Mouse (Mus musculus): ENCODE measurements around the gene Ficd. TPM values are rescaled to one million over a fixed set of nuclear protein-coding genes. Genes with fewer than 3 reads are reported as not detected.

Gene Ficd
- total RNA-seq, 4 experiments from 2014 or later, result 10.8 to 12.7 (median 12.2) TPM

DNA sequence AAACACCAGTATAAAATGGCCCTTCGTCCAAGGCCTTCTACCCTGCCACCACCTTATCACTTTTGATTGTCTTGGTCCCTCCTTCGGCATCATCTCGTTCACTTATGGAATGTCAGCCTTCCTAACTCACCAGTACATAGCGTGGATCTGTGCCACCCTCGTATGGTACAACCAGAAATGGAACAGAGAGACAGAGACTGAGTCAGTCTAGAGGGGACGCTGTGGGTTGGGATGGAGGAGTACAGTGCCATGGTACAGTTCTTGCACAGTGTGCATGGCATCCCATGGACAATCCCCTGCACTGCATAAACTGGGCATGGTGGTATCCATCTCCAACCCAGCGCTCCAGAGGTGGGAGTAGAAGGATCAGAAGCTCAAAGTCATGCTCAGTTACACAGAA, 6.9 kb upstream of the Ficd start:
- no peak for DNase-seq (ENCODE audit: low spot score in 2 of 2)

DNA sequence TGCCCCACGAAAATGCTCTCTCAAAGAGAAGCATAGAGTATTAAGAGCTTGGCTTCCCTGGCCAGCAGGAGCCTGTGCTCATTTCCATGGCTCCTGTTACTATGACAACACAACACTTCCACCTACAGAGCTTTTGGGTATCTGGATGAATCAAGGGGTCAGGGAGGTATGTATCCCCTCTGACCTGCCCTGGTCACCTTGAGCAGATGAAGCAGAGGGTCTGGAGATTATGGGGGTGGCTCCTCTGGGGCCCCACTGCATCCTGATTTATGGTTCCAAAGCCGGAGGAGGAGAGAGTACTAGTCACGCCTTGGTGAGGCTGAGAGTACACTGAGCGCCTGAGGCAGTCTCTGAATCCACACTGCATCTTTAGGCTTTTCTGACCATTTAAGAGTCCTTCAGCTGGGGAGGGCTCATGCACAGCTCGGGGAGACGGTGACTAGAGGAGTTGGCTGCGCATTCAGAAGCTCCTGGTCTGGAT, 4.9 kb upstream of the Ficd start:
- no peak for DNase-seq (ENCODE audit: low spot score in 2 of 2)

DNA sequence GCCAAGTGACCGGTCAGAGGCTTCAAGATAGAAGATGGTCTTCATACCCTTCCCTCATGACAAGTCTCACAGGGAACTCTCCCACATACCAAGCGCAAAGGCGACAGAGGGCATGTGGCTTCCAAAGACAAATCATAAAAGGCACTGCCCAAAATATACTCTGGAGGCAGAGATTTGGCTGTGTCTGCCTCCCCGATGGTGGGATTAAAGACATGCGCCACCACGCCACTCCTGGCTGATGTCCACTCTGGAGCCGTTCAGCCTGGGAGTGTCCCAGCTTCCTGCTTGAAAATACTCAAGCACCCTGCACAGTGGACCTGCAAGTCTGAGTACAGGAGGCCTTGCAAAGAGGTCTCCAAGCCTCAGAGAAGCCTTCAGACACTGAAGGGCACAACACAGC, 4.4 kb upstream of the Ficd start:
- no peak for DNase-seq (ENCODE audit: low spot score in 2 of 2)

DNA sequence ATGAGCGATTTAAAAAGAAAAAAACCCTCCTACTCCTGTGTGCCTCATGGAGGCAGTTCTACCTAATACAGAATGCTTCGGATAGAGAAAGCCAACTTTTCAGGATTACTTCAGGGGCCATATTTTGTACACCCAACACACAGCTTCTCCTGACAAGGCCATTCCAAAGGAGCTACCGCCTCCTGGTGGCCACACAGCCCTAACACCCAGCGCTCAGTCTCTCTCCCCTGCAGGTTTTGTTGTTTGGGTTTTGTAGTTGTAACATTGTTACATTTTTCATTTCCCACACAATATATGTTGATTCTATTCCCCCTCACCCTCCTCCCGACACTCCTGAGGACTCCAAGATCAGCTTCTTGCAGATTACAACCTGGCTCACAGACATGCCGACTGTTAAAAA, 3.4 kb upstream of the Ficd start:
- DNase-seq (ENCODE audit: low spot score in 2 of 2), result no peak

DNA sequence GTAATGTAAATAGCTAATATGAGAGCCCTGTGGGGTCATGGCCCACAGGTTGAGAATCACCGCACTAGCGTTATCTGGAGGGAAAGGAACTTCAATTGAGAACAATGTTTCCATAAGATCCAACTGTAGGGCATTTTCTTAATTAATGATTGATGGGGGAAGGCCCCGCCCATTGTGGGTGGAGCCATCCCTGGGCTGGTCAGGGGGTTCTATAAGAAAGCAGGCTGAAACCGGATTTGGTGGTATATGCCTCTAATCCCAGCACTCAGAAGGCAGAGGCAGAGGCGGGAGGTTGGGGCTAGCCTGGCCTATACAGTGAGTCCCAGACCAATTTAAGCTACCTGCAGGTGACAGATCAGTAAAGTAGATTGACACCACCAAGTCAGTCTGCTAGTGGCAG, 1.2 kb upstream of the Ficd start:
- no peak for DNase-seq (ENCODE audit: low spot score in 2 of 2)

DNA sequence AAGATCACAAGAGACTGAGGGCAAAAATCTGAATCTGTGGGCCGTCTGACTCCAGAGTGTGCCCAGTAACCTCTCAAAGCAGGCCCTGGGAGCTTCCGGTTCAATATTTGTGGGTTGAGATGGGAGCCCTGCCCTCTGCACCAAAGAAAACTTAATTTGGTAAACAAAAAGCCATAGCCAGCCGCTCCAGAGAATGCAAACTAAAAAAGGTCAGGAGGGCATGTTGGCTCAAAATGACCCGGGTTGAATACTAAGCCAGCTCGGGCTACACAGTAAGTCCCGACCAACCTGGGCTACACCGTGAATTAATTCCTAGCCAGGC, 619 bp upstream of the Ficd start:
- no peak for DNase-seq (ENCODE audit: low spot score in 2 of 2)

DNA sequence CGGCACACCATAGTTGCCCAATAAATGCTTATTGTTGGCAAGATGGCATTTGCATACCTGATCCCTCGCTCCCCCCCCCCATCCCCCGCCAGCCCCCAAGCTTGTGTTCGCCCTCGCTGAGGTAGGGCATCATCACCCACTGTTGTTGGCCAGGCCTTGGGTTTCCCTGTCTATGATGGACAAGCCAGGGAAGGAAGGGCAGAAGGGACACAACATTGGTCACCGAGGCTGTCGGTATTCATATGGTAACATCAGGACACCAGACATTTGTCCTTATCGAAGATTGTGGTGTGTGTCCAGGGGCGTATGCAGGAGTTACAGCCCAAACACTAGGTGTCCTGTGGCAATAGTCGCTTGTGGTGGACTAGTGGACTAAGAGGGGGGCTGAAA, 505 bp downstream of the Ficd start:
- no peak for DNase-seq (ENCODE audit: low spot score in 2 of 2)

DNA sequence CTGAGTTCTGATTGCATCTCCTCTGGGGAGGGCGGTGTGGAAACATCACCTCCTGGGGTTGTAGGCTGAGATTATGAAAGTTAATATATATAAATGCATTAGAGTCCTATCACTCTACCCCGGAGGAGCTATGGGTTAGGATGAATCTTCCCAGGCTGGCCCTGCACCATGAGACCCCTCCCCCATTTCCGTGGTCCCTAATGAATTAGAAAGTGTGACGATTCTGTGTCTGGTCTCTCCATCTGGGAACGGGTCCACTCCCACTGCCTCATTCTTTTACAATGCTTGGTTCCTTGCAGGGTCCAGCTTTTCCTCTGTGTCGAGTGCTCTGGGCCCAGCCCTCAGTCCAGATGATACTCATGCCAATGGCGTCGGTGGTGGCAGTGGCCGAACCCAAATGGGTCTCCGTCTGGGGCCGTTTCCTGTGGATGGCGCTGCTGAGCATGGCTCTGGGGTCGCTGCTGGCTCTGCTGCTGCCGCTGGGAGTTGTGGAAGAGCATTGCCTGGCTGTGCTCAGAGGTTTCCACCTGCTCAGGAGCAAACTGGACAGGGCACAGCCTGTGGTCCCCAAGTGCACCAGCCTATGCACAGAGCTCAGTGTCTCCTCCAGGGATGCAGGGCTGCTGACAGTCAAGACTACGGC, 1.0 kb downstream of the Ficd start:
- no peak for DNase-seq (ENCODE audit: low spot score in 2 of 2)

DNA sequence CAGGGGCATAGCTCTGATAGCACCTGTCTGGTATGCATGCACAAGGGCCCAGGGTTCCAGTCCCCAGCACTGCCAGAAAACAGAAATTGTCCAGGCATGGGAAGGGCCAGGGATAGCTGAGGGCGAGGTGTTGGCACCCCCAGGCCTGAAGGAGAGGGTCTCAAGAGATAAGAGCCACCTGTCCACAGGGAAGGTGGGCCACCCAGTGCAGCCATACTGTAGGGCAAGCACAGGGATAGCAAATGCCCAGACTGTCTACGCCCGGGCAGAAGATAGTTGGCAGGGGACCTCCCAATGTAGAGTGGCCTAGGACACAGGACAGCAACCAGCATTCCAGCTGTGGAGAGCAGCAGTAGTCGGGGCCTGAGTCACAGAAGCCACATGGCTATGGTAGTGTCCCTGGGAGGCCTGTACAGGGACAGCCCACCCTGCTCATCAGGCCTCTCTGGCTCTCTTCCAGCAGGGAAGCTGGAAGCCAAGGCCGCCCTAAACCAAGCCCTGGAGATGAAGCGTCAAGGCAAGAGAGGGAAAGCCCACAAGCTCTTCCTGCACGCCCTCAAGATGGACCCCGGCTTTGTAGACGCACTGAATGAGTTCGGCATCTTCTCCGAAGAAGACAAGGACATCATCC, 2.1 kb downstream of the Ficd start:
- no peak for DNase-seq (ENCODE audit: low spot score in 2 of 2)

DNA sequence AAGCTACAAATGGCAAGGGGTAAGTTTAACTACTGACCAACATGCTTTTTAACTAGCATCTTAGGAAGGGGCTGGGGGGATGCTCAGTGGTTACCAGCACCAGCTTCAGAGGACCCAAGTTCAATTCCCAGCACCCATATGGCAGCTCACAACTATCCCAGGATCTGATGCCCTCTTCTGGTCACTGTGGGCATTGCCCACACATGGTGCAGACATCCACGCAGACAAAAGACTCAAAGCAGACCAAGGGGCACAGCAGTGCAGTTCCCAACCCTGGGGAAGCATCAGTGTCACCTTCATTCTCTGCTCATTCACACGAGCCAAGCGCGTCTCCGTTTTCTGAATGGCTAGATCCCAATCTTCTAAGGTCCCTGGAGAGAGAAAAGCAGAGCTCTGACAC, 12.0 kb downstream of the Ficd start:
- no peak for DNase-seq (ENCODE audit: low spot score in 2 of 2)

DNA sequence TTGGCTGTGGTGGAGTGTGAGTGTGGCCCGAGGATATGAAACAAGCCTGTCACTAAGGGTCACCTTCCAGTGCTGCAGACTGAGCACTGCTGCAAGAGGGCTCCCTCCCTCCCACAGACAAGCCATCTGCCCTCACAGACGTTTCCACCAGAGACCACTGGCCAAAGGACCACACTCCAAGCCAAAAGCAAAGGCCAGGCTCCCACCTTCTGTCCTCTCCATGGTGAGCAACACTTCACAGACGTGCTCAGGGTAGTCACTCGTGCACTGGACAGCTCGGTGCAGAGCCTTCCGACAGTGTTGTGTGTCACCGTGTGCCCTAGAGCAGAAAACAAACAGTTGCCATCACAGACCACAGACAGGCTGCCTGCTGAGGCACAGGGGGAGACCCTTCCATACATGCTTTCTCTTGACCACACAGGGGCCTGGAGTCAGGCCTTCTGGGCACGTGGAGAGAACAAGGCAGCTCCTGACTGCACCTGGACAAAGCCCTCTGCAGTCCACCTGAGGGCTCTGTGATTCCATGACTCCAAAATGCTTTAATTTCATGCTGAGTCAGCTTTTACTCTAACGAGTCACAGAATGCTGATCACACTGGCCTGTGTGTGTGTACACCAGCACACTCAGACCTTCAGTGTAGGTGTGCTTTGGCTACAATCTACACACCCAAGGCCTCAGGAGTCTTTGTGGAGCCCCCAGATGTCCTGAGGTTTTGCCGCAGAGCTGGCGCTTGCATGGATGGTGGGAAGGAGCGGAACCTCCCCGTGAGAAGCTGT, 13.1 kb downstream of the Ficd start:
- no peak for DNase-seq (ENCODE audit: low spot score in 2 of 2)

DNA sequence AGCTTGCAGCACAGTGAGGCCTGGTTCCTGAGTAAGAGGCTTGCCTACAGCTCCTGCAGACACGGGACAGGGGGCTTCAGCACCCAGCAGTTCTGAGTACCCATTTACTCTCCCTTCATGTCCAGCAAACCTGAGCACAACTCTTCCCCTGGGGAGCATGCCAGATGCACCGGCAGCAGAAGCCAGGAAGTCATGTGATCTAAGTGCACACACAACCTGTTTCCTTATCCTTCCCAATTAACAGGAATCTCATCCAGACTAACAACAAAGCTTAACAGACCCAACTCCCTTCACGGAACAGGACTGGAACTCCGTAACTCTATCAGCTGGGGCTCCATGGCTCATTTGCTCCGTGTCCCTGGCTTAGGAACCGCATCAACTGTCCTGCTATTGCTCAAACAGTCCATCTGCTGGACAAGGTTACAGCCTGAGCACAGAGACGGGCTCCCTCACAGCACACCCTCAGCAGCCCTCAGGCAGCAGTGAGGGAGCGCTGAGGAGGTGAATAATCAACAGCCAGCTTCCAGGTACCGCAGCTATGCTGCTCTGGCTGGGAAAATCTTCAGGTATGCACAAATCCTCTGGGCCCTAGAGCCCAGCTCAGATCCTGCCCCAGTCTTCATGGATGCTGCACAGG, 16.0 kb downstream of the Ficd start:
- no peak for DNase-seq (ENCODE audit: low spot score in 2 of 2)

DNA sequence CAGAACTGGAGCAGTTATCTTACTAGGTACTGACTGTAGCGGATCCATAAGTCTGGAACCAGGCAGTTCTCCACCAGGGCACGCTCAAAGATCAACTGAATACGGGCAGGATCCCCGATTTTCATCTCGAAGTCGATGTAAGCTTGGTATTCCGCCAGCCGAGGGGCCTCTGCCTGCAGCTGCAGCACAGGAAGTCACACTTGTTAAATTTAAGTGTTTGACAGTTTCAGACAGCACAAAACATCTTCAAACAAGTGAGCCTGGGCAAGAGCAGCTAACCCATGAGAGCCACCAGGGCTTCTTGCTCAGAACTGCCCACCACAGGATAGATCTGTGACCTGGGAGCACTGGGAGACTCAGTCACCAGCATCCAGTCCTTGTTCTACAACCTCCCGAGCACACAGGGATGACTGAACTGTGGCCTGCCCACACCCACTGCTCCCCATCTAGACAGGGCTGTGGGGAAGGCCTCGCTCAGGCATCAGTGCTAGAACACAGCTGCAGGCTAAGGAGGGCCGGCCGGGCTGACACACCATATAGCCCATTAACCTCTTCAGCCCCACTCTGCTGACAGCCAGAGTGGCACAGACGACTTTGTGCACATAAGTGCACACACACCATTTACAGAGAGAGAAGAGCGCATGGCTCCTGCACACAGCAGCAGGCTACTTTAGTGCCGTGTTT, 19.9 kb downstream of the Ficd start:
- DNase-seq (ENCODE audit: low spot score in 2 of 2), result no peak

DNA sequence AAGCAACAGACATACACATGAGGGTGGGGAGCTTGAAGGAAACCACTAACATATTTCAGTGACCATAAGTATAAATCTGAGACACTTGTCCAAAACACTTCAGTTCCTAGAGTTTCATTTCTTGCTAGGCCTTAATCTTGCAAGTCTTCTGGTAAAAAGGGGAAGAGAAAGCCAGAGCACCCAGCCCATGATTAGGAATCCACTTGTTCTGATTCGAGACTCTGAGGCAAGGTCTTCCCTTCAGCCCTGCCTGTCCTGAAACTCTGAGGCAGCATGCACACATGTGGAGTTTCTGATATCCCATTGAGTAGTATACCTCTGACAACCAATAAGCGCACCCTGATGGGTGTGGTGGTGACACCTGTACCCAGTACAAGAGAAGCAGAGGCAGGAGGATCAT, 26.0 kb downstream of the Ficd start:
- DNase-seq (ENCODE audit: low spot score in 2 of 2), result no peak

DNA sequence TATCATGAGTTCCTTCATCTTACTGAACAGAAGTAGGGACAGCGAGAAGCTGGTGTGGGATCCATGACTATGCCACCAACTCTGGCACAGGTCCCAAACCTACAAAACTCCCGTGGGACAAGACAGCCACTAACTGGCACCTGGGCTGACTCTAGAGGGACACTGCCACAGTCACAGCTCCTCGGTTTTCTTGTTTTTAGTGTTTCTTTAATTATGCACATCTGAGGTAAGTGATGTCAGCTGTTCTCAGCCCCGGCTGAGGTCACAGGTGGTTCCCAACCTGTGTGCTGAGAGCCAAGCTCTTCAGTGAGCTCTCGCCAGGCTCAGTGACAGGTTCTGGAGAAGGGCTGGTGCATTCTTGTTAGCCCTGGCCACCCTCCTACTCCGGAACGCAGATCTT, 28.8 kb downstream of the Ficd start:
- DNase-seq (ENCODE audit: low spot score in 2 of 2), result no peak

DNA sequence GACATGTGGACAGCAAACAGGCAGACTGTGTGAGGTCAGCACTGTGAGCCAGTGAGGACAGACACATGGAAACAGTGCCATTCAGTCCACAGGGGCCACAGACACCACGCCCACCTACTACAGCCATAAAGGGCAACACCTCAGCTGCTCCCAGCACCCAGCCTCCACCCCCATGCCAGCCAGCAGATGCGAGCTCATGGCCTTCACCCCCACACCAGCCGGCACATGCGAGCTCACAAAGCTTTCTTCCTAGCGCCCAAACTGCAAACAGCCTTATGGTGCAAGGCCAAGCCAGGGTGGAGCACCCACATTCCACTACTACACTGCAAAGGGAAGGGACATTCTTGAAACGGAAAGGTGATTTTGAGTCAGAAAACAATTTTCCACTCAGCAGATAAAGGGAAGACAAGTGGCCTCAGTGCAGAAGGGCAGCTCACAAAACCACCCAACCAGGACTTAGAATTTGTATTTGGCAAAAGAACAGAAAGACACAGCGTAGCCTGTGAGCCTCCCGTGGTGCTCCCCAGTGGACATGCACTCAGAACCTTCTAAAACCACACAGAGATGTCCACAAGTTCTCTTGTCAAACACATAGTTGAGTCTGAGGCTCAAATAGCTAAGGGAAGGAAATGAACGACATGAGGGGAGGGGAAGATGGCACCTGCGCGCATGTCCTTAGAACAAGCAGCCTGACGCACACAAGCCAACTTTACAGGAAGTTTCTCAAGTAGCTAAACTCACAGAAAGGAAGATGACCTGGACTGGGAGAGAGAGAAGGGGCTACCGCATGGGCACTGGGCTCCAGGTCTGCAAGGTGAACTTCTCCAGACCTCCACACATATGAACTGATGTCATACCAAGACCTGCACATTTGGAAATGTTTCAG, 30.3 kb downstream of the Ficd start:
- no peak for DNase-seq (ENCODE audit: low spot score in 2 of 2)

DNA sequence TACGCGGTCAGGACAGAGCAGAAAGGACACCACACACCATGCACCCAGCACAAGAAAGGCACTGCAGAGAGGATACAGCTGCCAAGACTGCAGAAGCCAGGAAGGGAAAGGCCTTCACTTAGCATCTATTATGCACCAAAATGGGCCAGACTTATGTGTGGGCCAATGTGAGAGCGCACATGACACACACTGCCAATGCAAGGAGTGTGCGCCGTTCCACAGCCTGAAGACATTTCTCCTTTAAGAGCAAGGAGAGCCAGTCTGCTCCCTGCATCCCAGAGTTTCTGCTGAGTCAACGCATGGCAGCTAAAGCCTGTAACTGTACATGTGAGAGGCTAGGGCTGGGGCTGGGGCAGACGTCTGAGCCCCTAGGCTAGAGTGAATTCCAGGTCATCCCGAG, 33.2 kb downstream of the Ficd start:
- DNase-seq (ENCODE audit: low spot score in 2 of 2), result no peak

DNA sequence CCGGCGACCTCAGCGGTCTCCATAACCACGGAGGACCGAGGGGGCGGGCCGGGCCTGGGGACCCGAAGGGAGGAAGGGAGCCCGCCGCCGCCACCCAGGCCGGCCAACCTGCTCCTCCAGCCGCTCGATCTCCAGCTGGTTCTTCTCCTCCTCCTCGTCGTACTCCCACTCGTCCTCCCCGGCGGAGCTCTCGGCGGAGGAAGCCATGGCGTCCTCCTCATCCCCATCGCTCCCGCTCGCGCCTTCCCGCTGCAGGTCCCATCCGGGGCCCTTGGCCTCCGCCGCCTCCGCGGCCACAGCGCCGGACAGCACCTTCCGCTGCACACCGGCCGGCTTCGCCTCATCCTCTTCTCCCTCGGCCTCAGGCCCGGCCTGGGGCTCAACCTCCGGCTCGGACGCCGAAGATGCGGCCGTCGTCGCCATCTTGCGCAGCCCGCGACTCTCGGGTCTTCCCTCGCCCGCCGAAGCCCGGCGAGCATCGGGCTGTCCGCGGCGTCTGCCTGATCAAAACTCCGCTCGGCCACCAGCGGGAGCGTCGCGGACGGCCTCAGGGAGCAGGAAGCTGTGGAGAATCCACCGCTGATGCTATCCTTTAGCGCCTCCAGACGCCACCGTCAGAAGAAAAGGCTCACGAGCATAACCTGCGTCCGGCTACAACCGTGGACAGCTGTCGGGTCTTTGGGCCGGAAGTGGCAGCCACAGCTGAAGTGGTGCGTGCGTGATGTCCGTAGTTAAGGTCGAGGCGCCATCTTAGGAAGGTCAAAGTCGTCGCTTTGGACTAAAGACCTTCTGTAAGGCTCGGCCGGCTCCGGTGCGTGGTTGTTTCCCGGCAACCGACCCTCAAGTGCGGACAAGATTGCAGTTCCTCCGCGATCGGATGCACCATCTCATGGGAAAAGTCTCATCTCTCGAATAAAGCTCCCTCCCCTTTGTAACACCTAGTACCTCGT, 35.9 kb downstream of the Ficd start:
- DNase-seq (ENCODE audit: low spot score in 2 of 2), result peak; percentile 87 to 89

DNA sequence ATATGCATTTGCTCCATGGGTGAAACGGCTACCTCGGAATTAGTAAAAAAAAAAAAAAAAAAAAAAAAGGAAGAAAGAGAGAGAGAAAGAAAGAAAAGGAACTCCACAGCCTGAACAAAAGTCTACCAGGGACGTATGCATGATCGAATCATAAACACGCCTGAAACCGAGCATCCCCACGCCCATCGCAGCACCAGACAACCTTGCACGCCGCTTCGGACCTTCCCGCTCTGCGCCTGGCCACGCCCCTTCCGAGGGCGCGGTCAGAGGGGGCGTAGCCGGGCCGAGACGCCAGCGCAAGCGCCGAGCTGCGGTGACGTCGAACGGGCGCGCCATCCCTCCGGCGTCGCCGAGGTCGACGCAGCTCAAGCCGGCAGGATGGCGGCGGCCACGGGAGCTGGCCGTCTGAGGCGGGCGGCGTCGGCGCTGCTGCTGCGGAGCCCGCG, 36.9 kb downstream of the Ficd start, which contains the start of the genes Sart3 and Iscu:
Gene Sart3, minus strand, starts transcription at position 61 of the 446 bp plus-strand sequence.
Gene Iscu, plus strand, starts transcription at position 299 of the 446 bp plus-strand sequence.
- peak; percentile 84 to 90 for DNase-seq (ENCODE audit: low spot score in 2 of 2)
